Mouse (Mus musculus) C2C12 (cell line): ENCODE results near the gene Ptpn6. TPM values are rescaled to one million over a fixed set of nuclear protein-coding genes. Genes with fewer than 3 reads are reported as not detected.
A peak's percentile ranks its signal among the peaks of the same experiment; 100 is the strongest.

Source experiments
- H3K27me3 ChIP-seq: one replicate; pipeline ENCODE4 v1.6.1; 2011; ENCODE audit not compliant: control insufficient read depth, insufficient read depth, insufficient read length
- H3K36me3 ChIP-seq: one replicate; pipeline ENCODE4 v1.6.1; 2011; ENCODE audit not compliant: control insufficient read depth, insufficient read depth
- H3K4me3 ChIP-seq: one replicate; pipeline ENCODE4 v1.5.1; 2011; ENCODE audit warnings: mild to moderate bottlenecking, control low read depth; ENCODE audit not compliant: poor library complexity, insufficient read depth, severe bottlenecking
- H3K79me2 ChIP-seq: one replicate; pipeline ENCODE4 v1.6.1; 2011; ENCODE audit not compliant: control insufficient read depth, insufficient read depth
- H3K79me3 ChIP-seq: one replicate; pipeline ENCODE4 v1.6.1; 2011; ENCODE audit warnings: low read depth, control low read depth
- H3ac ChIP-seq: one replicate; pipeline ENCODE3; 2011; ENCODE audit warnings: low read depth; ENCODE audit not compliant: control insufficient read depth, insufficient read length
- CEBPB ChIP-seq: IDR thresholded peaks from one replicate; pipeline ENCODE4 v1.6.1; 2011; ENCODE audit warnings: low read depth, mild to moderate bottlenecking, control low read depth, moderate library complexity
- CTCF ChIP-seq: IDR thresholded peaks from one replicate; pipeline ENCODE4 v1.5.1; 2011; ENCODE audit not compliant: control insufficient read depth, insufficient read depth, insufficient read length
- FOSL1 ChIP-seq: IDR thresholded peaks from one replicate; pipeline ENCODE4 v1.8.0; 2011; ENCODE audit warnings: mild to moderate bottlenecking, low read length; ENCODE audit not compliant: poor library complexity, insufficient read depth, severe bottlenecking
- MAX ChIP-seq: IDR thresholded peaks from one replicate; pipeline ENCODE4 v1.6.1; 2011; ENCODE audit warnings: mild to moderate bottlenecking, control low read depth
- MYOD1 ChIP-seq: IDR thresholded peaks from one replicate; pipeline ENCODE4 v1.6.1; 2011; ENCODE audit warnings: low read depth; ENCODE audit not compliant: control insufficient read depth, insufficient read length
- MYOG ChIP-seq: IDR thresholded peaks from one replicate; pipeline ENCODE4 v1.6.1; 2011; ENCODE audit not compliant: control insufficient read depth, insufficient read length; ENCODE audit errors: extremely low read depth
- USF1 ChIP-seq: IDR thresholded peaks from one replicate; pipeline ENCODE4 v1.6.1; 2011; ENCODE audit warnings: low read depth, mild to moderate bottlenecking, control low read depth, moderate library complexity
- polyA plus RNA-seq: library from polyadenylated mRNA; unstranded; fragments of >200 nt; fragmentation: generic; extraction: Trizol; gene quantifications from one replicate; pipeline ENCODE4 v1.2.1, GENCODE M21; 2012; ENCODE audit warnings: missing spikeins

Gene Ptpn6
- polyA plus RNA-seq, 1 experiment, result 8.2 TPM

DNA sequence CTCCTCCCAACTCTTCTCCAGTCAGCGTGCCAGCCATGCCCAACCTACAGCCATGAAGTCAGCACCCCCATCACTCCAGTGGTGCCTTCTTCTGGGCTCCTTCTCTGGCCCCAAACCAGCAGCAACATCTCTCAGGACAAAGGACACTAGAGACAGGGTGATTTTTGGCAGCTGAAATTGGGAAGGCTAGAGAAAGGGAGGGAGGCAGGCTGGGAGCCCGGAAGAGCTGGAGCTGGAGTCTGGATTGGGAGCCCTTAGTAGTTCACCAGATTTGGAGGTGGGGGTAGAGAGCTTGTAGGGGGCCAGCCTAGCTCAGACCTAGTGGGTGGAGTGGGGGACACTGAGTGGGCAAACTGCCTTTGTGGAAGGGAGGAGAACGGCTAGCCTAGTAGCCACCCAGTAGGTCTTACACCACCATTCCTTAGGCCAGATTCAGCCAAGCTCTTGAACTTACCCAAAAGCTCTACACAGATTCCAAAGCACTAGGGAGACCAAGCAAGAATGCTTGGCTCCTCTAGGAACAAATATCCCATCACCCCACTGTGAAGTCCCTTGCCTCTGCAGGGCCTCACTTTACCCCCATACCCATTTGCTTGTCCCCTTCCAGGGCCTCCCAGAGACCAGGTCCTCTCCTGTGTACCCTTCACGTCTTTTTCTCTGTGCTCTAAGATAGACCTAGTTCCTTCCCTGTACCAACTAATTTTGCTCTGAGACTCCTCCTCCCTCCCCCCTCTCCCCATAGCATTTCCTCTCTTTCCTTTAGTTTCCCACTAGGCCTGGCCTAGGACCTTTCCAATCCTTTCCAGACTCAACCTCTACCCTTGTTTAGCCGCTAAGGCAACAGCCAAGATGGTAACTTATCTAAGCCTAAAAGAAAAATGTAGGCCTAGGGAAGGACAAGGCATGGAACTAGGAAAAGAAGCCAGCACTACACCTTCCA lies 19.7 kb upstream of the Ptpn6 start:
- Histone ChIP-seq H3ac (peak overlapping the region; percentile 21), H3K27me3 (no peaks in the 10 kb centered on the region), H3K36me3 (peaks cover 11% of the 10 kb centered on the region), H3K79me3 (peaks cover 29% of the 10 kb centered on the region), H3K4me3 (peak overlapping the region; percentile 15), H3K79me2 (peaks cover 38% of the 10 kb centered on the region)
- TF ChIP-seq USF1 (no peak), MYOG (no peak), CTCF (no peak), FOSL1 (no peak), CEBPB (no peak), MYOD1 (no peak), MAX (no peak)

DNA sequence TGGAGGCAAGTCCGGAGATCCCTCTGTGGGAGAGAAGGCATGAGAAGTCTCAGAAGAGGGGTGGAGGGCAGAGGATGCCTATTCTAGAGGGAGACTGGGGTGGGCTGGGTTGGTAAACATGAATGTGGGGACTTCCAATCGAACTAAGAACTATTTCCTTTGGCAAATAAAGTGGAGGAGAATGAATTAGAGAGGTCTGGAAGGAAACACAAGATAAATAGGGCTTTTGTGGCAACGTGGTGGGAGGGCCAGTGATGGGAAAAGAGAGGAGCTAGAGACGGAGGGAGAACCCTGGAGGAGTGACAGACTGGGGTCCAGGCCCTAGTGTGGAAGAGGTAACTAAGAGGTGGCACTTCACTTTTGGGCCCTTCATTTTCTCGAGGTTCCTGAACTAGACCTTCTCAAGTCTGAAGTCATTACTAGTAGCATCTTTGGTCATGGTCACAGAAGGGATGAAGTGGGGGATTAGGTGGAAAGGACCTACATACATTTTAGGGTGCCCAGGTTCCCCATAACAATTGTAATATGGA lies 18.9 kb upstream of the Ptpn6 start:
- Histone ChIP-seq H3K79me3 (peaks cover 37% of the 10 kb centered on the region), H3K27me3 (no peaks in the 10 kb centered on the region), H3K79me2 (peaks cover 46% of the 10 kb centered on the region), H3ac (peak overlapping the region; percentile 95), H3K4me3 (peak overlapping the region; percentile 15), H3K36me3 (peaks cover 19% of the 10 kb centered on the region)
- no peak for TF ChIP-seq MYOG
- TF ChIP-seq CEBPB, result no peak
- no peak for TF ChIP-seq FOSL1
- no peak for TF ChIP-seq MYOD1
- no peak for TF ChIP-seq USF1
- TF ChIP-seq MAX, result no peak
- no peak for TF ChIP-seq CTCF

DNA sequence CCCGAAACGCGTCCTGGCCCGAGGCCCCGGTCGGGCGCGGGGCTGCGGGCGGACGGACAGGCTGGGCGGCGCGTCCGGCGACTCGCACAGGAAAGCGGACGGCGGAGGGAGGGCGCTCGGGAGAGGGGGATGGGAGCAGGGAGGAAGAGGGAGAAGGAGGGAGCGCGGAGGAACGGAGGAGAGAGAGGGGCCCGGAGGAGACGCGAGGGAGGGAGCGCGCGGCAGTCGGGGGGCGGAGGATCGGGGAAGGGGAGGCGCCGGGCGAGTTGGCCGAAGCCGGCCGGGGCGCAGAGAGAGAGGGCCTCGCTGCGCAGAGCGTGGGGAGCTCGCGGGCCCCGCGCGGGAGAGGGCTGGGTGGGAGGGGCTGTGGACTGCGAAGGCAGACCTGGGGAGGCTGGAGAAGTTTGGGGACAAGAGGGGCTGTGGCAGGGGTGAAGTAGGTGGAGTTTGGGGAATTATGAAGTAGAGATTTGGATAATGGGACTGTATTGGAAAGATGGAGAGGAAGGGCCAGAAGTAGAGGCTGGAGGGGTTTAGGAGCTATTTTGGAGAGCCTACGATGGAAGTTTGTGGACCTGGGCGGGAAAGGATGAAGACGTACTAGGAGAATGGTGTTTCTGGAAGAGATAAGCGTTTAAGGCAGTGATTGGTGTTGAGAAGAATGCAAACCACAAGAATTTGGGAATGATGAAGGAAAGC lies 18.3 kb upstream of the Ptpn6 start:
- Histone ChIP-seq H3K4me3 (peak overlapping the region; percentile 63), H3K36me3 (peaks cover 25% of the 10 kb centered on the region), H3K79me3 (peaks cover 43% of the 10 kb centered on the region), H3K27me3 (no peaks in the 10 kb centered on the region), H3K79me2 (peaks cover 52% of the 10 kb centered on the region), H3ac (peak overlapping the region; percentile 95)
- no peak for TF ChIP-seq MYOG
- TF ChIP-seq CTCF, result no peak

DNA sequence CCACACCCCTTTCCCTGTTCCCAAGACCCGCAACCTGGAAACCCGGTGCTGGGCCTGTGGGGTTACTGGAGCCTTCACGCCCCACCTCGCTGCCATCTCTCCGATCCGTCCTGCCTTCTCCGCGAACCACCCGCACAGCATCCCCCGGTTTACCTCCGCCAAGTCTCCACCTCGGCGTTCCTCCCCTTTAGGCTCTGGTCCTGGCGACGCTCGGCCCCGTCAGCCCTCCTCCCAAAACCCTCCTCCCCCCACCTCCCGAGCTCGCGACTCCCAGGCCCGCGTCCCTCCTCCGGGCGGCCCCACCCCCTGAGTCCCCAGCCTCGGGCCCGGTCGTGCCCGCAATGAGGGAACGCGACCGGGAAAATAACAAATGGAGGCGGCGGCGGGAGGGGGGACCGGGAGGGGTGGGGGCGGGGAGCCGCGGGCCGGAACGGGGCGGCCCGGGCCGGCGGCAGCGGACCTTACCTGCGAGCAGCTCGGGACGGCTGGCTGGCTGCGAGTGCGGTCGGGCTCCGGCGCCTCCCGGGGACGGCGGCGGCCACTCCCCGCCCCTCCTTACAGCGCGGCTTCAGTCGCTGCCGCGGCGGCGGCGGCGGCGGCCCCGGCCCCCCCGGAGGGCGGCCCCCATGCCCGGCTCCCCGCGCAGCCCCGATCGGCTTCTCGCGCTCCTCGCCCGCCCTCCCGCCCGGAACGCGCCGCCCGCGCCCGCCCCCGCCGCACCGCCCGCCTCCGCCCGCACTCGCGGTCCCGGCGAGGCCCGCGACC lies 17.5 kb upstream of the Ptpn6 start, which contains the start of the genes Gm45234 and Atn1:
Gm45234 (minus strand) TSS at position 191 of the 765 bp plus-strand sequence.
Atn1 (minus strand) TSS at position 694 of the 765 bp plus-strand sequence.
- Histone ChIP-seq H3K36me3 (peaks cover 32% of the 10 kb centered on the region), H3K27me3 (no peaks in the 10 kb centered on the region), H3ac (peak within 1 kb of the TSS; percentile 95), H3K4me3 (peak within 1 kb of the TSS; percentile 63), H3K79me3 (peaks cover 49% of the 10 kb centered on the region), H3K79me2 (peaks cover 60% of the 10 kb centered on the region)
- TF ChIP-seq MYOD1, result no peak
- no peak for TF ChIP-seq FOSL1
- no peak for TF ChIP-seq MYOG
- TF ChIP-seq USF1, result no peak
- TF ChIP-seq CTCF, result no peak
- no peak for TF ChIP-seq CEBPB
- TF ChIP-seq MAX, result no peak

DNA sequence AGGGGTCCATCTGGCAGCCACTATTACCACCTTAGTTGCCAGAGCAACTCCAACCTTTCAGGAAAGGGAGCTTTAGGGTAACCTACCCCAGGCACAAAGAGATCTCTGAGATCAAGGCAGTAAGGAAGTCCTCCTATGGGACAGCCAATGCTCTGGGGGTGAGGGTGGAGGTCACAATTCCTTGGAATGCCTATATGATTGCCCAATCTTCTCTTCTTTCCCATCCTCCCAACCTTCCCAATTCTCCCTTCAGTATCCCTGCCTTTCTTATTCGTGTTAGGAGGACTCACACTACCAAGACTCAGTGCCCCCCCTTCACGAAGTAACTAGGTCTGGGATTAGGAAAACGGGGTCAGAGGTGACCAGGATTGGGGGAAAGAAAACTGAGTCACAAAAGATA lies 16.8 kb upstream of the Ptpn6 start:
- peaks cover 67% of the 10 kb centered on the region for H3K79me2 ChIP-seq
- peaks cover 39% of the 10 kb centered on the region for H3K36me3 ChIP-seq
- TF ChIP-seq MYOG, result no peak
- TF ChIP-seq CEBPB, result peak; percentile 71
- peak overlapping the region; percentile 95 for H3ac ChIP-seq
- peak overlapping the region; percentile 63 for H3K4me3 ChIP-seq
- peaks cover 56% of the 10 kb centered on the region for H3K79me3 ChIP-seq
- H3K27me3 ChIP-seq, result no peaks in the 10 kb centered on the region
